In the genomic region with DNA sequence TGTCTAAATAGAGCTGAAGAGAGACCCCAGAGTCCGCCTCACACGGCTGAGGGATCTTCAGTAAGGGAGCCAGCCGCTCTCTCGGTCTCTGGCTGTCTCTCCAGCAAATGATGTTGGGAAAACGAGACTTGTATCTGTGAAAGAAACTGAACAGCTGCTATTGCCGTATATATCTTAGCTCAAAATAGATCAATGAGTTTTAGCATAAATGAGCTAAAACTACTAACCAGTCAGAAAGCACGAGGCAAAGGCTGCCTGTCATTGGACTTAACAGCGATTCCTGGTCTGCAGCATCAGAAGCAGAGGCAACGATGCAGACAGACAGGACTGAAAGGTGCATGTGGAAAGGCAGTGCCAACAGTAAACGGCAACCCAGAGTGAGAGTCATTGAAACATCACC, we compare ENCODE assay signal across 13 mouse cellular contexts.
"Had no signal": no experiment of that assay in that cellular context is flagged by ENCODE, and none has a peak within 500 bp of the region (broad histone marks: within the 10 kb centered on the region; RNA-seq: fewer than 3 reads in every experiment).

No protein-coding gene starts in this region.

- DNase-seq: kidney, adult 18-20 months; kidney, adult 9 months; kidney, postnatal 14 days; kidney, postnatal 4 days; liver; lung, adult 18-20 months; lung, postnatal 10 days; lung, postnatal 36 days; midbrain, embryonic 14.5 days; right cerebral cortex, postnatal 4 days; thymus, adult 18-20 months; thymus, postnatal 36 days had no signal

- ATAC-seq: liver, embryonic 12.5 days had no signal
